Mouse (Mus musculus): Measurements from ENCODE around the gene Ccdc85b. TPM values are rescaled to one million over a fixed set of nuclear protein-coding genes. Genes with fewer than 3 reads are reported as not detected.
"Not testable (repeated sequence)": the region's sequence is repeated elsewhere in the genome, so short reads cannot be mapped to it uniquely, and the experiment has no call there.

Ccdc85b gene
- polyA plus RNA-seq, 1 experiment from 2014 or later: 5.7 TPM

DNA sequence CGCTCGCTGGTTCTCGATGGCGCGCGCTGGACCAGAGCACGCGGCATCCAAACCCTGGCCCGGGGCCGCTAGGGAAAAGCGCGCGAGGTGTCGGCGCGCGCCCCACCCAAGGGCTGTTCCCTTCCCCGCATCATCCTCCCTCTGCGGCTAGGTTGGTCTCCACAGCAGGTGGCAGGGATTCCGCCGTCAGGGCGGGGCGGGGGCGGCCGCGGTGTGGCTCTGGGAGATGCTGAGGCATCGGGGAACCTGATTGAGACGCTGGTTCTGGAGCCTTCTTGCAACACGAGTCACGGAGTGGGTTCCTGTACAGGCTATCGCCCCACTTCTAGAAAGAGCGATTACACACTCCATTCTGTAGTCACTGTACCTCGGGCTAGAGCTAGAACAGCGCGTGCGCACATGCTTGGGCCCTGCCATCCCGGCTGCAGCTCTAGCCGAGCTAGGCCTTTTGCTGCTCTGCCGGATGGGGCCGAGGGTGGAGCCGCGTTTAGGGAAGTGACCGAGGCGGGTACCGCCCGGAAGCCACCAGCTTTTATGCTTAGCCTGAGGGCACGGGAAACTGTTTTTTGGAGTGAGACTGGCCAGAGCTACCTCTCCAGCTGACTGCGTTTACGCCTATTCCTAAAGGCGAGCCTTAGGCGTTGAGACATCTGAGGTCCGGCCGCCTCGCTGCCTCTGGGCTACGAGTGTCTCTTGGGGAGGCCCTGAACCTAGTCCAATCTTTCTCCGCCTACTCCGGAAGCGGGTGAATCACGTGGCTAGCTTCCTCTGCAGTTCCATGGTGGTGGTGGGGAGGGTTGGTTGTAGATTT, 33.4 kb upstream of the Ccdc85b start:
- Histone ChIP-seq H3K4me2 (ENCODE audit: low read depth, low read length) (peak overlapping the region; percentile 73), H3K4me3 (ENCODE audit: low read depth, low read length) (peak overlapping the region; percentile 93), H3K27ac (replicated peaks; ENCODE audit: low read depth, low read length) (peak overlapping the region; percentile 98), H3K36me3 (ENCODE audit: control insufficient read depth, insufficient read depth, low read length) (peaks cover 43% of the 10 kb centered on the region), H3K4me1 (ENCODE audit: control insufficient read depth, insufficient read depth, low read length) (peaks cover 12% of the 10 kb centered on the region), H3K27me3 (replicated peaks; ENCODE audit: control insufficient read depth, insufficient read depth, low read length) (no peaks in the 10 kb centered on the region), H3K9me3 (ENCODE audit: control insufficient read depth, low read length) (no peaks in the 10 kb centered on the region), H3K9ac (ENCODE audit: low read depth, low read length) (peak overlapping the region; percentile 96)
- ATAC-seq (ENCODE audit: low read depth) (peak; percentile 6; the same call in 1 of the 2 replicates), DNase-seq (ENCODE audit: low spot score) (peak; percentile 88)
- WGBS: under 1% methylated on average over 42 of the region's 59 CpGs

DNA sequence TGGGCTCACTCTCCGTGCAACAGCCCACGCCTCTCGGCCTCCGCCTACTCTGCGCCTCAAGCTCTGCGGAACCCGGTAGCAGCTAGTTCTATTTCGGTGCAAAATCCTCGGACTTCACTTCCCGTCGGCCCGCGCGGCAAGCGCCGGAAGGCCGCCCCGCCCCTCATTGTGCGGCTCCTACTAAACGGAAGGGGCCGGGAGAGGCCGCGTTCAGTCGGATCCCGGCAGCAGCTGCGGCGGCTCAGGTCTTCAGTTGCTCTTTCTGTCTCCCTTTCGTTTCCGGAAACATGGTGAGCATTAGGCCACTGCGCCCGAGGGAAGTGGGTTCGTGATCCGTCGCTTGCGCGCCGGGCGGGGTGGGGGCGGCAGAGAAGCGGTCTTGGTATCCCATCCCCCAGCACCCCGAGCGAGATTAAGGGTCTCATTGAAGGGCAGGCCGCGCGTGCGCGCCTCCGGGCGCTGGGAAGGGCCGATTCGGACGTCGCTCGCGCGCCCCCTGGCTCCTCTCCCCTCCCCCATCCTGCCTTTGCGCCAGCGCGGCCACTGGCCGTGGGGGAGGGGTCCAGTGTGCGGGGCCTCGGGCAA, 32.7 kb upstream of the Ccdc85b start, which contains the start of gene Cfl1:
Gene Cfl1, plus strand, starts transcription at position 143 of the 585 bp plus-strand sequence.
- peak within 1 kb of the TSS; percentile 73 for H3K4me2 ChIP-seq (ENCODE audit: low read depth, low read length)
- H3K27me3 ChIP-seq (replicated peaks; ENCODE audit: control insufficient read depth, insufficient read depth, low read length): no peaks in the 10 kb centered on the region
- H3K36me3 ChIP-seq (ENCODE audit: control insufficient read depth, insufficient read depth, low read length): peaks cover 43% of the 10 kb centered on the region
- ATAC-seq (ENCODE audit: low read depth): peak; percentile 69
- no peaks in the 10 kb centered on the region for H3K9me3 ChIP-seq (ENCODE audit: control insufficient read depth, low read length)
- H3K27ac ChIP-seq (replicated peaks; ENCODE audit: low read depth, low read length): peak within 1 kb of the TSS; percentile 98
- peaks cover 12% of the 10 kb centered on the region for H3K4me1 ChIP-seq (ENCODE audit: control insufficient read depth, insufficient read depth, low read length)
- DNase-seq (ENCODE audit: low spot score): peak; percentile 98
- under 1% methylated on average over 44 of the region's 62 CpGs for WGBS
- H3K9ac ChIP-seq (ENCODE audit: low read depth, low read length): peak within 1 kb of the TSS; percentile 96
- peak within 1 kb of the TSS; percentile 93 for H3K4me3 ChIP-seq (ENCODE audit: low read depth, low read length)

DNA sequence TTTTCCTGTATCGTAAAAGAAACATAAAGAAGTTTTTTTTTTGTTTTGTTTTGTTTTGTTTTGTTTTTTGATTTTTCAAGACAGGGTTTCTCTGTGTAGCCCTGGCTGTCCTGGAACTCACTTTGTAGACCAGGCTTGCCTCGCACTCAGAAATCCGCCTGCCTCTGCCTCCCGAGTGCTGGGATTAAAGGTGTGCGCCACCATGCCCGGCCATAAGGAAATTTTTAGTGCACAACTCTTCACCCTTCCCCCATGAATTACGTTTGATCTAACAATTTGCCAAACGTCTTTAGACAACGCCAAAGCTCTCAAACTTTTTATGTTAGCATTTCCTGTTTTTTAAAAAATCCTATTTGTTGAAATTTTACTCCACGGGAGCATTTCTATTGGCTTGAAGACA, 32.0 kb upstream of the Ccdc85b start:
- H3K27ac ChIP-seq (replicated peaks; ENCODE audit: low read depth, low read length): peak overlapping the region; percentile 98
- not testable (repeated sequence) for DNase-seq (ENCODE audit: low spot score); H3K27me3 ChIP-seq (replicated peaks; ENCODE audit: control insufficient read depth, insufficient read depth, low read length); ATAC-seq (ENCODE audit: low read depth); H3K9me3 ChIP-seq (ENCODE audit: control insufficient read depth, low read length)
- 47% methylated on average over 10 of the region's 10 CpGs for WGBS
- peak overlapping the region; percentile 93 for H3K4me3 ChIP-seq (ENCODE audit: low read depth, low read length)
- peaks cover 45% of the 10 kb centered on the region for H3K36me3 ChIP-seq (ENCODE audit: control insufficient read depth, insufficient read depth, low read length)
- H3K4me1 ChIP-seq (ENCODE audit: control insufficient read depth, insufficient read depth, low read length): peaks cover 12% of the 10 kb centered on the region
- H3K9ac ChIP-seq (ENCODE audit: low read depth, low read length): 0 out of 2 replicates have a peak overlapping the region, but pooled peaks have one; percentile 96
- H3K4me2 ChIP-seq (ENCODE audit: low read depth, low read length): peak overlapping the region; percentile 73

DNA sequence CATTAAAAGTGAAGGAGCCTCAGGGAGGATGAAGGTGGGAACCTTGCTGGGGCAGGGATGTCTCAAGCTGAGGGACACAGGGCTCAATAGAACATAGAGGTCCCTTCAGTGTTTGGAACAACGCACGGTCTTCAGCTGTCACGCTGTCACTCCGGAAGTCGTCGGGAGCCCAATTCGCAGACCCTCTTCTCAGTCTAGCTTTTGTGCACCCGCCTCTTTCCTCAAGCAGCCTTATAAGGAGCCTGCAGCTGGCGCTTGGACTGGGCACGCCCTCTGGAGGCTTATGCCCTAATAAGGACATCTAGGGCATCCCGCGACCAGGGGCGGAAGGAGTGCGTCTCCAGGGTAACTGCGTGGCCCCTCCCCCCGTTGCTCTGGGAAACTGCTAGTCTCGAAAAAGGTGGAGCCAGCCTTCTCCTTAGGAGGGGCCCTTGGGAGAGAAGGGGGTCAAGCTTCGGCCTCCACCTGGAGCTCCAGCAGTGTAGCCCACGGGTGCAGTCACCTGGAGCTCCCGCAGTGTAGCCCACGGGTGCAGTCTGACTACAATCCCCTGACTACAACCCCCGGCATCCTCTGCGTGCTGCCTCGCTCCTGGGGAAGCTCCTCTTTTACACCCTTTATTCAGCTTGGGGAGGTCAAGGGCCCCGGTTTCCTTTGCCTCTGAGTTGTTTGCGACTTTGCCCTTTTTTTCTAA, 31.3 kb upstream of the Ccdc85b start:
- Histone ChIP-seq H3K36me3 (ENCODE audit: control insufficient read depth, insufficient read depth, low read length) (peaks cover 44% of the 10 kb centered on the region), H3K4me2 (ENCODE audit: low read depth, low read length) (peak overlapping the region; percentile 73), H3K27me3 (replicated peaks; ENCODE audit: control insufficient read depth, insufficient read depth, low read length) (no peaks in the 10 kb centered on the region), H3K9ac (ENCODE audit: low read depth, low read length) (peak overlapping the region; percentile 68), H3K27ac (replicated peaks; ENCODE audit: low read depth, low read length) (peak overlapping the region; percentile 98), H3K9me3 (ENCODE audit: control insufficient read depth, low read length) (no peaks in the 10 kb centered on the region), H3K4me1 (ENCODE audit: control insufficient read depth, insufficient read depth, low read length) (peaks cover 12% of the 10 kb centered on the region), H3K4me3 (ENCODE audit: low read depth, low read length) (peak overlapping the region; percentile 55)
- ATAC-seq (ENCODE audit: low read depth) (peak; percentile 83), DNase-seq (ENCODE audit: low spot score) (peak; percentile 99)
- WGBS: 0% methylated on average over 24 of the region's 26 CpGs

DNA sequence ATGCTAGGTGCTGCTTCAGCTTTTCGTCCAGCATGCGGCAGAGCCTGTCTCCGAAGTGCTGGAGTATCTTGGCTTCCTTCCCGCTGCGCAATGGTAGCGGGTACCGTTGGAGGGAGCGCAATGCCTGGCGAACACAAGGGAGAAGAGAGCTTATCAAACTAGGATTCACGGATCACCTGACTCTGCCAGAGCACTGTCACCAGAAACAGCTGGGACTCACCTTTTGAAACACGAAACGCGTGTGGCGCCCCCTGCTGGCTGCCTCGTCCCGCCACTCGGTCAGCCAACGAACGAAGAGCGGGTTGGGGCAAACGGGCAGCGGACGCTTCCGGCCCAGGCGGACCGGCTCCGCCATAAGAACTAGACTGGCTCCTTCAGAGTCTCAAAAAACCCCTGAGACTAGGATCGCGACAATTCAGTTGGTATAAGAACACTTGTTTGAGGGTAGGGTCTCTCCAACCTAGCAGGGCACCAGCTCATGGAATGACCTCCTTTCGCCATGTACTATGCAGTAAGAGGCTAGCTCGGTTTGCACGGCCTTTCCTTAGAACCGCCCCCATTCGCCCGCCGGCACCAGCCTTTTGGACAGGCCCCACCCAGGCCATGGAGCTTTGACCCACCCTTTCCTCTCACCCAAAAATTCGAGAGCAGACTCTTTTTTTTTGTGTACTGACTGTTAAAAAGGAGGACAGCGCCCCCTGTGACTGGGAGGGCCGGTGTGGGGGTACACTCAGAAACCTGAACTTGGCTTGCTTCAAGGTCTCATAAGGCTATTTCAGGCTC, 30.3 kb upstream of the Ccdc85b start, which contains the start of gene Mus81:
Gene Mus81, minus strand, starts transcription at position 635 of the 783 bp plus-strand sequence.
- Histone ChIP-seq H3K4me2 (ENCODE audit: low read depth, low read length) (peak within 1 kb of the TSS; percentile 73), H3K4me3 (ENCODE audit: low read depth, low read length) (peak within 1 kb of the TSS; percentile 55), H3K9me3 (ENCODE audit: control insufficient read depth, low read length) (no peaks in the 10 kb centered on the region), H3K27me3 (replicated peaks; ENCODE audit: control insufficient read depth, insufficient read depth, low read length) (no peaks in the 10 kb centered on the region), H3K9ac (ENCODE audit: low read depth, low read length) (peak within 1 kb of the TSS; percentile 68), H3K27ac (replicated peaks; ENCODE audit: low read depth, low read length) (peak within 1 kb of the TSS; percentile 98), H3K36me3 (ENCODE audit: control insufficient read depth, insufficient read depth, low read length) (peaks cover 44% of the 10 kb centered on the region), H3K4me1 (ENCODE audit: control insufficient read depth, insufficient read depth, low read length) (peaks cover 12% of the 10 kb centered on the region)
- DNase-seq (ENCODE audit: low spot score): peak; percentile 98
- peak; percentile 65 for ATAC-seq (ENCODE audit: low read depth)
- under 1% methylated on average over 36 of the region's 39 CpGs for WGBS

GRCm38 (mm10) chr19:5486771-5487170, 29.1 kb upstream of the Ccdc85b start:
- DNase-seq (ENCODE audit: low spot score) (no peak), ATAC-seq (ENCODE audit: low read depth) (no peak)
- H3K4me3 ChIP-seq (ENCODE audit: low read depth, low read length): peak overlapping the region; percentile 55; the same call in 1 of the 2 replicates
- H3K36me3 ChIP-seq (ENCODE audit: control insufficient read depth, insufficient read depth, low read length): peaks cover 47% of the 10 kb centered on the region
- WGBS: 83% methylated on average over 4 of the region's 4 CpGs
- H3K4me2 ChIP-seq (ENCODE audit: low read depth, low read length): peak overlapping the region; percentile 73
- H3K27me3 ChIP-seq (replicated peaks; ENCODE audit: control insufficient read depth, insufficient read depth, low read length): no peaks in the 10 kb centered on the region
- no peaks in the 10 kb centered on the region for H3K9me3 ChIP-seq (ENCODE audit: control insufficient read depth, low read length)
- 0 out of 2 replicates have a peak overlapping the region, but pooled peaks have one; percentile 98 for H3K27ac ChIP-seq (replicated peaks; ENCODE audit: low read depth, low read length)
- H3K9ac ChIP-seq (ENCODE audit: low read depth, low read length): peak overlapping the region; percentile 19; the same call in 1 of the 2 replicates
- peaks cover 12% of the 10 kb centered on the region for H3K4me1 ChIP-seq (ENCODE audit: control insufficient read depth, insufficient read depth, low read length)

- DNase-seq (ENCODE audit: low spot score) (peak; percentile 56), ATAC-seq (ENCODE audit: low read depth) (no peak)
- Histone ChIP-seq H3K9me3 (ENCODE audit: control insufficient read depth, low read length) (no peaks in the 10 kb centered on the region), H3K4me1 (ENCODE audit: control insufficient read depth, insufficient read depth, low read length) (peaks cover 12% of the 10 kb centered on the region), H3K9ac (ENCODE audit: low read depth, low read length) (peak overlapping the region; percentile 19; the same call in 1 of the 2 replicates), H3K4me3 (ENCODE audit: low read depth, low read length) (no peak overlapping the region), H3K36me3 (ENCODE audit: control insufficient read depth, insufficient read depth, low read length) (peaks cover 52% of the 10 kb centered on the region), H3K27me3 (replicated peaks; ENCODE audit: control insufficient read depth, insufficient read depth, low read length) (no peaks in the 10 kb centered on the region), H3K27ac (replicated peaks; ENCODE audit: low read depth, low read length) (no peak overlapping the region), H3K4me2 (ENCODE audit: low read depth, low read length) (no peak overlapping the region)
- WGBS: 83% methylated on average over 8 of the region's 8 CpGs
These were observed 28.6 kb upstream of the Ccdc85b start for GRCm38 (mm10) chr19:5486286-5486685.

Data from embryonic facial prominence, embryonic 14.5 days (tissue).